Mouse (Mus musculus) olfactory bulb, adult 2 months (tissue): ENCODE data around the gene Kmt2b. TPM values are rescaled to one million over a fixed set of nuclear protein-coding genes. Genes with fewer than 3 reads are reported as not detected.

Source experiments
- H3K27ac ChIP-seq: fragments of 200-500 bp; 2 replicates; pipeline ENCODE4 v1.5.1; 2012; ENCODE audit warnings: low read depth, low read length; ENCODE audit not compliant: insufficient read depth
- H3K4me1 ChIP-seq: fragments of 200-500 bp; 2 replicates; pipeline ENCODE4 v1.6.1; 2012; ENCODE audit warnings: low read length; ENCODE audit not compliant: control insufficient read depth, insufficient read depth
- H3K4me3 ChIP-seq: fragments of 200-500 bp; 2 replicates; pipeline ENCODE4 v1.5.1; 2012; ENCODE audit warnings: mild to moderate bottlenecking, low read depth, low read length, moderate library complexity; ENCODE audit not compliant: insufficient read depth
- CTCF ChIP-seq: fragments of 200-500 bp; IDR thresholded peaks from 2 replicates; pipeline ENCODE4 v1.5.1; 2012; ENCODE audit warnings: low read depth, mild to moderate bottlenecking, low read length, moderate library complexity; ENCODE audit not compliant: insufficient read depth
- POLR2A ChIP-seq: fragments of 200-500 bp; IDR thresholded peaks from 2 replicates; pipeline ENCODE4 v1.6.1; 2012; ENCODE audit warnings: mild to moderate bottlenecking, low read depth, low read length, moderate library complexity; ENCODE audit not compliant: insufficient read depth
- WGBS: fragments of 180-500 bp; shearing (Covaris S2); methylation state at CpG from one replicate; pipeline ENCODE4 v1.1.7; 2018; 5-methylcytosine and 5-hydroxymethylcytosine counted together
- polyA plus RNA-seq: library from polyadenylated mRNA; stranded (reverse); fragments of >200 nt; gene quantifications from 2 replicates; pipeline ENCODE4 v1.2.4, GENCODE M21; 2012; ENCODE audit warnings: low replicate concordance; ENCODE audit not compliant: missing spikeins, insufficient read depth, insufficient read length

The Kmt2b gene
- polyA plus RNA-seq, 1 experiment: not detected

DNA sequence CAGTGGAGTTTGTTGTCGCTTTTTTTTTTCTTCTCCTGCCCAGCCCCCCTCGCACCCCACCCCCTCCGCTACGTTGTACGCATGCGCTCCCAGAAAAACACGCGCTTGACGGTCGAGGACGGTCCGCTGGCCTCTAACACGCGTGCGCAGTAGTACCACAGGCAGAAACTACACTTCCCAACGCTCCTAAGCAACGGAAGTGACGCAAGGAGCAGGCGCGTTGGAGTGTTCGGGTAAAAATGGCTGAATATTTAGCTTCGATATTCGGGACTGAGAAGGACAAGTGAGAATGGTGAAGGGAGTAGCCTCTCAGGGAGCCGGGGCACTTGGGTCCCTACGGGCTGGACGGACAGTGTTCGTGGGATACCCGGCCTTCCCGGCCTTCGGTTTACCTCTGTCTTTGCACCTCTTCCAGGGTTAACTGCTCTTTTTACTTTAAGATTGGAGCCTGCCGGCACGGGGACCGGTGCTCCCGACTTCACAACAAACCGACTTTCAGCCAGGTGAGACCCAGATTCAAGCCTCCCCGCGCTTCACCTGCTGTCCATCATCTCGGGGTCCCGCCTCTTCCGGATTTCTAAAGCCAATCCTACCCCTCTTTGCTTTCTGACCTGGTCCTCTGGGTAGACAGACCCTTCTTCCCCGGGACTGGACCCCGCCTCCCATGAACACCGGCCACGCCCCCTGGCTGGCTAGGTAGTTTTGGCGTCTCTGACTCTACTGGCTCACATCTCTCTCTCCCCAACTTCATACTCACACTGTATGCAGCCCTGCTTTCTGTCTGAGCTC is 25.2 kb downstream of the Kmt2b start, which contains the start of the genes U2af1l4, Gm49396 and Psenen:
TSS of gene U2af1l4 (plus strand) at position 185 of the 789 bp plus-strand sequence.
TSS of gene Gm49396 (plus strand) at position 228 of the 789 bp plus-strand sequence.
TSS of gene Psenen (minus strand) at position 511 of the 789 bp plus-strand sequence.
- under 1% methylated on average over 45 of the region's 45 CpGs for WGBS
- peaks cover 15% of the 10 kb centered on the region for H3K4me1 ChIP-seq
- peak within 1 kb of the TSS; percentile 69 for H3K4me3 ChIP-seq
- no peak; the same call in 1 of the 2 replicates for TF ChIP-seq POLR2A
- TF ChIP-seq CTCF: no peak
- H3K27ac ChIP-seq: peak within 1 kb of the TSS; percentile 84

DNA sequence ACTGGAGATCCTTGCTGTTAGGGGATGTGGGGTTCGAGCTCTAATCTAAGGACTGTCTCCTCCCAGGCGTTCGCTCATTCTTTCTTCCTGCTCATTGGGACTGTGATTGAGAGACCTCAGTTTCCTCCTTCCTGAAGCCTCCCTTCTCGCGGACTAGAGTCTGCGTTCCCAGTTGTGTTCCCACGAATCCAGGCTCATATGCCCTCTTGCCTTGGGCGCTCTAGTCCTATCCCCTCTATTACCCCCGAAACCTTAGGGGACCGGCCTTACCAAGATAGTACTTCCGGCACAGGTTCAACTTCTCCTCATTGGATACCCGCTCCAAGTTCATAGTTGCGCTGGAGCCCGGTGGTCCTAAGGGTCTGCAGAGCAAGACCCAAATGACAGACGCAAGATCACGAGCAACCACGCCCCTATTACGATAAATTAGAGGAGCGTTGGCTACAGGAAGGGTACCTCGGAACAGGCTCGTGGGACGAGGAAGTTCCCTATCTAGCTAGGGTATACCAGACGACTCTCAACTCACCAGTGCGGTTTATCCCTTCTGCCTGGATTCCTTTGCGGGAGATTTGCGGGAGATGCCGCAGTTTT is 25.9 kb downstream of the Kmt2b start:
- TF ChIP-seq POLR2A (no peak), CTCF (no peak)
- H3K27ac ChIP-seq: peak overlapping the region; percentile 84
- peak overlapping the region; percentile 65 for H3K4me3 ChIP-seq
- under 1% methylated on average over 27 of the region's 27 CpGs for WGBS
- peaks cover 21% of the 10 kb centered on the region for H3K4me1 ChIP-seq

DNA sequence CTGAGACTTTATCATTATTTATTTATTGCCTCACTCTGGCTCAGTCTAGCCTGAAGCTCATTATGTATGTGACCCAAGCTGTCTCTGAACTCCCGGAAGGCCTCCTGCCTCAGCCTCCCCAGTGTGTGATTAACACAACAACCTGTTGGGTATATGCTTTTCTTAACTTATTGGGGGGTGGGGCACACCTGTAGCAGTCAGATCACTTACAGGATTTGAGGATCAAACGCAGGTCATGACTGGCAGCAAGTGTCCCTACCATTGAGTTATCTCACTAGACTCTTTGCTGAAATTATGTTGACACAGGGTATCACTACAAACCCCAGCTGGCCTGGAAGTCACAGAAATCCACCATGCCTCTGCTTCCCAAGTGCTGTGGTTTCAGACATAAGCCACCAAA is 28.2 kb downstream of the Kmt2b start:
- H3K4me1 ChIP-seq: peaks cover 21% of the 10 kb centered on the region
- TF ChIP-seq CTCF (no peak), POLR2A (no peak)
- WGBS: 65% methylated on average over 2 of the region's 2 CpGs
- no peak overlapping the region for H3K4me3 ChIP-seq
- no peak overlapping the region for H3K27ac ChIP-seq

DNA sequence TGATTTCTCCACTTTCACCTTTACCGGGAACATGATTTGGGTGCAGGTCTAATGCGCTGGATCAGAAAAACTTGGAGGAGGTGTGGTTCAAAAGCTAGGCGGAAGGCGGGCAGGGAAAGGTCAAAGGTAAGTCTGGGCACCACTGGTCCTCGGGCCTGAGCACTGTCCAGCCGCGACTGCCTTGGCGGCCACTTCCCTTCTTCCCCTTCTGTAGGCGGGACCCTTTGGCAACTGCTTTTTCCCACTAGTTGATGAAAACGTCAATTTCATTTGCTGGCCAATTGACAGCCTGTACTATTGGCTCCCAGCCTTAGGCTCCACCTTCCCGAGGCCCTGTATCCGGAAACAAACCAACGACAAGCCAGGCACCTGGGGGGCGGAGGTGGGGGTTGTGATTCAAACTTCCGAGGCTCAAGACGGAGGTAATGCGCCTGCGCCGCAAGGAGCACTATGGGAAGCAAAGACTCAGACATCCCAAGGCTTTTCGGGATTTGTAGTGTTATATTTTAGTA is 29.0 kb downstream of the Kmt2b start, which contains the start of gene Lin37:
TSS of gene Lin37 (minus strand) at position 396 of the 512 bp plus-strand sequence.
- Histone ChIP-seq H3K27ac (no peak within 1 kb of the TSS; the same call in 1 of the 2 replicates), H3K4me1 (peaks cover 21% of the 10 kb centered on the region), H3K4me3 (peak within 1 kb of the TSS; percentile 63)
- under 1% methylated on average over 20 of the region's 20 CpGs for WGBS
- TF ChIP-seq CTCF: no peak
- TF ChIP-seq POLR2A: 0 out of 2 replicates have a peak, but pooled peaks have one; percentile 48

DNA sequence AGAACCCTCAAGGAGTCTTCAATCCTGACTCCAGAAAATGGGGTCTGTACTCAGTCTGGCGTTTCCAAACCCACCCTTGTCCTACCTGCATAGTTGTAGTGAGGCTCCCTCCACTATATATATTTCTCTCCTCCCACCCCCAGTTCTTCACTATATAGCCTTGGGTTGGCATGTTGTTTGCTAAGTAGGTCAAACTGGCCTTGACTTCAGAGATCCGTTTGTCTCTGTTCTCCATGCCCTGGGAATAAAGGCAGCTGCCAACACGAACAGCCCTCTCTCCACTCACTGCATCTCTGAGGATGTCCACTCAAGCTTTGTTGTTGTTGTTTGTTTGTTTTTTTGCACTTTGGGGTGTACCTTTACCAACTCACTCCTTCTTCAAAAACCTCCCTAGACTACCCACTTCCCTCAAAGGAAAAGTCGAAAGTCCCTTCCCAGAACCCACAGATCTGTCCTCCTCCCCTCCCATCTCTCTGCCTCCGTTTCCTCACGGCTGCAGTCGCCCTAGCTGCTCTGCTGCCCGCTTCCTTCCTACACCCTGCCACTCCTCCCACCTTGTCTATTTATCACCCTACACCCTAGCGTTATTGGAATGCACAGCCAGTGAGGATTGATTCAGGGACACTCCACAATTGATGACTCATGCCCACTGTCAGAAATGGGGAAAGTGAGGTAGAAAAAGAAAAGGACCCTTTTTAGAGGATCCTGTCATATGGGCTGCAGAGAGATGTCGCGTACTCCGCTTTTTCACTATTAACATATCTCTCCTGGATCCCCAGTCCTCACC is 29.7 kb downstream of the Kmt2b start:
- Histone ChIP-seq H3K27ac (no peak overlapping the region; the same call in 1 of the 2 replicates), H3K4me3 (peak overlapping the region; percentile 63), H3K4me1 (peaks cover 14% of the 10 kb centered on the region)
- TF ChIP-seq CTCF (no peak), POLR2A (no peak)
- WGBS: 8% methylated on average over 12 of the region's 12 CpGs

DNA sequence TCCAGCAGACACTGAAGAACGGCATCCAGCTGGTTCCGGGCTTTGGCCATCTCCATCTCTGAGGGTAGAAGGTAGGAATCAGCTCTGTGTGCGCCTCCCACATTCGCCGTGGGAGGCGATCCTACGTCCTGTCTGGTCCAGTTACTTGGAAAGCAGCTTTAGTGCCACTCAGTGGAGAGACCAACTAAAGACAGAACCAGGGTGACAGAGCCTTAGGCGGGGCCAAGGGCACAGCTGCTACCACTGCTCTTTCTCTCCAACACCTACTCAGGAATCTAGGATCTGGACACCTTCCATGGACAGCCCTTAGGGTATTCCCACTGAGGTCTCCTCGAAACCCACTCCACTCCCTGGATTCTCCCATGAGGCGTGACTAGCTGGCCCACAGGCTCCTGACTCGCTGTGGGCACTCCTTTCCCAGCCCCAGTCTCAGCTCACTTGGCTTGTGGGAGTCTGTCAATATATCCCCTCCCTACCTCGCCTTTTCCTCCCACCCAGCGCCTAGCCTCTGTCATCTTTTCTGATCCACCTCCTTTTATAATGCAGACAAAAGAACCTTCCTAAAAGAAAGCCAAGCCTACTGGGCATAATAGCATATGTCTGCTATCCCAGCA is 30.5 kb downstream of the Kmt2b start:
- H3K4me3 ChIP-seq: no peak overlapping the region
- WGBS: 87% methylated on average over 13 of the region's 13 CpGs
- TF ChIP-seq CTCF (no peak), POLR2A (no peak)
- H3K27ac ChIP-seq: no peak overlapping the region
- H3K4me1 ChIP-seq: peaks cover 22% of the 10 kb centered on the region

DNA sequence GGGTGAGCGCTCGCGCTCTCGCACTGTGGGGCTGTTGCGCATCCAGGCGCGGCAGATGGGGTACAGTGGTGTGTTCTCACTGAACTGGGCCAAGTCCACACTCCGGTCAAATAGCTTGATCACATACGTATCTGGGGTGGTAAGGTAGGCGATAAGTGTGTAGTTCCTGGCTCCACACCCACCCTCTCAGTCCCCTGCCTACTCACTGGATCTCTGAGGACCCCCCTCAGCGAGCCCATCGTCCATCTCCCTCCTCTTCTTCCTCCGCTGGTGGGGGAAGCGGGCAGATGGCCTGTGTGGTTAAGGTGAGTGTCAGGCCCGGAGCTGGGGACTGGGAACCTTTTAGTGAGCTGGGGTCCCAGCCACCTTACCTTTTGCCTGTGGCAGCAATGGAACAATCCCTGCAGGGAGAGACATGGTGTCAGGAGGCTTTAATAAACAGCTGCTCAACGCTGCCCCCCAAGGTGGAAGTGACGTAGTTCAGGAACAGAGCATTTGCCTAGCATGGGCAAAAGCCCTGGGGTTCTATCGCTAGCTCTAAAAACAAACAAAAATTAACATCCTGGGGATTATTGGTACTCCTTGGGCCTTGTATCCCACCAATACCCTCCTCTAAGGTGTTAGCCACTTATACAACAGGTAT is 31.5 kb downstream of the Kmt2b start:
- no peak overlapping the region for H3K4me3 ChIP-seq
- peaks cover 24% of the 10 kb centered on the region for H3K4me1 ChIP-seq
- no peak overlapping the region for H3K27ac ChIP-seq
- 89% methylated on average over 18 of the region's 18 CpGs for WGBS
- TF ChIP-seq POLR2A: no peak
- no peak for TF ChIP-seq CTCF
